ENCODE assay signal across 26 mouse cellular contexts in genomic region chr11:59814311-59814710, GRCm38 (mm10). TPM values are rescaled to one million over a fixed set of nuclear protein-coding genes. Genes with fewer than 3 reads are reported as not detected.
DNase-seq lines count a peak whose midpoint lies in the region; ATAC-seq and TF ChIP-seq lines count a peak whose summit lies in the region.
"Had no signal": no experiment of that assay in that cellular context is flagged by ENCODE, and none has a peak within 500 bp of the region (broad histone marks: within the 10 kb centered on the region; RNA-seq: fewer than 3 reads in every experiment).

No protein-coding gene starts in this region.

- no peaks in the 10 kb centered on the region for H3K9me3 ChIP-seq in lung, postnatal 0 days (ENCODE audit: low read length)
- H3K9me3 ChIP-seq in liver, postnatal 0 days (ENCODE audit: low read length) = no peaks in the 10 kb centered on the region
- H3K9me3 ChIP-seq in hindbrain, postnatal 0 days (ENCODE audit: low read length) = no peaks in the 10 kb centered on the region
- H3K9me3 ChIP-seq: embryonic facial prominence, embryonic 10.5 days; forebrain, embryonic 10.5 days; heart, embryonic 15.5 days; hindbrain, embryonic 13.5 days; intestine, embryonic 15.5 days had no signal

- no peak for TF ChIP-seq EP300 in lung, postnatal 0 days (IDR thresholded peaks at IDR 0.05)
- no peak for TF ChIP-seq EP300 in liver, postnatal 0 days (IDR thresholded peaks at IDR 0.05; ENCODE audit: low read depth)

- no peak for ATAC-seq in lung, postnatal 0 days
- ATAC-seq in liver, postnatal 0 days = no peak
- no peak for ATAC-seq in hindbrain, postnatal 0 days
- ATAC-seq: forebrain, embryonic 14.5 days; intestine, embryonic 15.5 days; Patski had no signal

- no peak overlapping the region for H3K4me3 ChIP-seq in gastrocnemius, adult 2 months
- no peak overlapping the region for H3K4me3 ChIP-seq in lung, postnatal 0 days (ENCODE audit: low read depth, low read length)
- no peak overlapping the region for H3K4me3 ChIP-seq in liver, postnatal 0 days (ENCODE audit: low read depth, low read length)
- no peak overlapping the region for H3K4me3 ChIP-seq in hindbrain, postnatal 0 days (ENCODE audit: low read length)
- H3K4me3 ChIP-seq: embryonic facial prominence, embryonic 10.5 days; erythroblast, embryonic 14.5 days; forebrain, embryonic 10.5 days; heart, adult 2 months; heart, embryonic 15.5 days; hindbrain, embryonic 13.5 days; intestine, embryonic 15.5 days had no signal

- no peak for TF ChIP-seq CTCF in gastrocnemius, adult 2 months (IDR thresholded peaks at IDR 0.05)
- TF ChIP-seq CTCF in lung, postnatal 0 days (IDR thresholded peaks at IDR 0.05) = no peak
- TF ChIP-seq CTCF in liver, postnatal 0 days (IDR thresholded peaks at IDR 0.05; ENCODE audit: low read depth) = no peak
- TF ChIP-seq CTCF in hindbrain, postnatal 0 days (IDR thresholded peaks at IDR 0.05; ENCODE audit: low read depth) = no peak

- DNase-seq in gastrocnemius, adult 2 months = no peak
- no peak for DNase-seq in gastrocnemius, postnatal 4 days (ENCODE audit: low spot score in 2 of 2)
- DNase-seq in lung, postnatal 0 days (ENCODE audit: low spot score) = peak; percentile 48
- DNase-seq in lung, postnatal 14 days = no peak
- peak; percentile 53 for DNase-seq in WW6 (ENCODE audit: low read depth, low spot score)
- no peak for DNase-seq in liver, postnatal 0 days
- no peak for DNase-seq in hindbrain, postnatal 0 days (ENCODE audit: low spot score)
- no peak for DNase-seq in layer of hippocampus, adult 8-10 months (ENCODE audit: low spot score in 2 of 2)
- DNase-seq: cerebellum, adult 11-12 months; cerebellum, adult 9-11 months; cerebellum, postnatal 36 days; gastrocnemius, postnatal 36 days; heart, adult 2 months; heart, postnatal 14 days; kidney, adult 18-20 months had no signal

- no peaks in the 10 kb centered on the region for H3K27me3 ChIP-seq in lung, postnatal 0 days (replicated peaks; ENCODE audit: insufficient read depth, low read length)
- H3K27me3 ChIP-seq in liver, postnatal 0 days (ENCODE audit: insufficient read depth, low read length) = no peaks in the 10 kb centered on the region
- H3K27me3 ChIP-seq in hindbrain, postnatal 0 days (ENCODE audit: insufficient read depth, low read length) = no peaks in the 10 kb centered on the region
- H3K27me3 ChIP-seq: CH12.LX; heart, embryonic 15.5 days; hindbrain, embryonic 13.5 days; intestine, embryonic 15.5 days; Patski had no signal

- H3K27ac ChIP-seq in gastrocnemius, adult 2 months = peak overlapping the region; percentile 35; the same call in 1 of the 2 replicates
- H3K27ac ChIP-seq in lung, postnatal 0 days (ENCODE audit: low read length) = no peak overlapping the region
- H3K27ac ChIP-seq in liver, postnatal 0 days (ENCODE audit: low read depth) = peak overlapping the region; percentile 71
- H3K27ac ChIP-seq in hindbrain, postnatal 0 days = no peak overlapping the region
- H3K27ac ChIP-seq: embryonic facial prominence, embryonic 10.5 days; forebrain, embryonic 10.5 days; heart, adult 2 months; heart, embryonic 15.5 days; hindbrain, embryonic 13.5 days; intestine, embryonic 15.5 days had no signal

- H3K36me3 ChIP-seq in lung, postnatal 0 days (ENCODE audit: insufficient read depth, low read length) = peaks cover 13% of the 10 kb centered on the region; the same call in 1 of the 2 replicates
- peaks cover 24% of the 10 kb centered on the region for H3K36me3 ChIP-seq in liver, postnatal 0 days (replicated peaks; ENCODE audit: insufficient read depth, low read length)
- peaks cover 24% of the 10 kb centered on the region for H3K36me3 ChIP-seq in hindbrain, postnatal 0 days (ENCODE audit: insufficient read depth, low read length)

- intact Hi-C loops in gastrocnemius, adult 2 months (cut with DNase I) = no loop called here

- no peak overlapping the region for H3K4me2 ChIP-seq in lung, postnatal 0 days (replicated peaks; ENCODE audit: low read depth, low read length)
- H3K4me2 ChIP-seq in liver, postnatal 0 days (ENCODE audit: low read depth, low read length) = no peak overlapping the region
- no peak overlapping the region for H3K4me2 ChIP-seq in hindbrain, postnatal 0 days (ENCODE audit: low read depth, low read length)
- H3K4me2 ChIP-seq: heart, embryonic 11.5 days; heart, embryonic 15.5 days; hindbrain, embryonic 13.5 days; intestine, embryonic 15.5 days had no signal

- H3K9ac ChIP-seq in lung, postnatal 0 days (replicated peaks; ENCODE audit: low read depth) = no peak overlapping the region
- H3K9ac ChIP-seq in liver, postnatal 0 days (replicated peaks) = no peak overlapping the region
- H3K9ac ChIP-seq in hindbrain, postnatal 0 days (replicated peaks; ENCODE audit: low read length) = no peak overlapping the region
- H3K9ac ChIP-seq: heart, embryonic 15.5 days; hindbrain, embryonic 13.5 days; intestine, embryonic 15.5 days had no signal

- no peaks in the 10 kb centered on the region for H3K4me1 ChIP-seq in lung, postnatal 0 days (ENCODE audit: insufficient read depth, low read depth, low read length)
- peaks cover 15% of the 10 kb centered on the region for H3K4me1 ChIP-seq in liver, postnatal 0 days (ENCODE audit: insufficient read depth)
- H3K4me1 ChIP-seq in hindbrain, postnatal 0 days (ENCODE audit: insufficient read depth, low read length) = no peaks in the 10 kb centered on the region

- 97% methylated on average over 1 of the region's 1 CpGs for WGBS in lung, postnatal 0 days
- 92% methylated on average over 1 of the region's 1 CpGs for WGBS in liver, postnatal 0 days (ENCODE audit: insufficient replicate concordance)
- 74% methylated on average over 1 of the region's 1 CpGs for WGBS in hindbrain, postnatal 0 days

RNA-seq across cellular contexts. Expression of gene Flcn, which starts 4.5 kb away (rescaled TPM):
- 10 to 100 TPM; 46.3 to 51.3 TPM for total RNA-seq in gastrocnemius, adult 2 months (2021)
- total RNA-seq in gastrocnemius, postnatal 4 days (2021) = 10 to 100 TPM; 28.2 to 28.8 TPM
- 55.8 and 57.4 TPM in 2 replicates for polyA plus RNA-seq in lung, postnatal 0 days (2015; fragmentation: Nextera tagmentation; extraction: Ambion mirVana)
- 11.3 and 13.9 TPM in 2 replicates for polyA plus RNA-seq in liver, postnatal 0 days (2015; fragmentation: Nextera tagmentation; extraction: Ambion mirVana)
- 42.8 and 43.5 TPM in 2 replicates for total RNA-seq in hindbrain, postnatal 0 days (2014; rRNA removed)
- polyA plus RNA-seq in hindbrain, postnatal 0 days (2015; fragmentation: Nextera tagmentation; extraction: Ambion mirVana) = 28.4 and 28.8 TPM in 2 replicates
- total RNA-seq in layer of hippocampus, adult 8-10 months (2022) = 10 to 100 TPM; 46.7 to 47.9 (median 47.2) TPM

RNA-seq across cellular contexts. Expression of gene Nt5m, which starts 24.9 kb away (rescaled TPM):
- total RNA-seq in gastrocnemius, adult 2 months (2021) = 10 to 100 TPM; 17.8 to 22.2 TPM
- 10 to 100 TPM; 18.8 to 22.6 TPM for total RNA-seq in gastrocnemius, postnatal 4 days (2021)
- 25.7 and 28.5 TPM in 2 replicates for polyA plus RNA-seq in lung, postnatal 0 days (2015; fragmentation: Nextera tagmentation; extraction: Ambion mirVana)
- 16.0 and 16.4 TPM in 2 replicates for polyA plus RNA-seq in liver, postnatal 0 days (2015; fragmentation: Nextera tagmentation; extraction: Ambion mirVana)
- total RNA-seq in hindbrain, postnatal 0 days (2014; rRNA removed) = 85.4 and 101 TPM in 2 replicates
- 88.4 and 89.1 TPM in 2 replicates for polyA plus RNA-seq in hindbrain, postnatal 0 days (2015; fragmentation: Nextera tagmentation; extraction: Ambion mirVana)
- 10 to 100 TPM; 44.6 to 62.9 (median 51.3) TPM for total RNA-seq in layer of hippocampus, adult 8-10 months (2022)

RNA-seq across cellular contexts. Expression of gene Cops3, which starts 25.3 kb away (rescaled TPM):
- 10 to 100 TPM; 84.8 to 89.9 TPM for total RNA-seq in gastrocnemius, adult 2 months (2021)
- total RNA-seq in gastrocnemius, postnatal 4 days (2021) = 10 to 100 TPM; 84.8 to 86.3 TPM
- 94.2 and 95.6 TPM in 2 replicates for polyA plus RNA-seq in lung, postnatal 0 days (2015; fragmentation: Nextera tagmentation; extraction: Ambion mirVana)
- polyA plus RNA-seq in liver, postnatal 0 days (2015; fragmentation: Nextera tagmentation; extraction: Ambion mirVana) = 58.0 and 60.5 TPM in 2 replicates
- 96.0 and 105 TPM in 2 replicates for total RNA-seq in hindbrain, postnatal 0 days (2014; rRNA removed)
- 153 and 158 TPM in 2 replicates for polyA plus RNA-seq in hindbrain, postnatal 0 days (2015; fragmentation: Nextera tagmentation; extraction: Ambion mirVana)
- total RNA-seq in layer of hippocampus, adult 8-10 months (2022) = 10 to 100 TPM; 71.8 to 82.2 (median 78.1) TPM

RNA-seq across cellular contexts. Expression of gene Pld6, which starts 26.9 kb away (rescaled TPM):
- not detected for total RNA-seq in gastrocnemius, adult 2 months (2021)
- under 1 TPM; 0.44 to 0.66 TPM for total RNA-seq in gastrocnemius, postnatal 4 days (2021)
- polyA plus RNA-seq in lung, postnatal 0 days (2015; fragmentation: Nextera tagmentation; extraction: Ambion mirVana) = 2.9 and 7.3 TPM in 2 replicates
- polyA plus RNA-seq in liver, postnatal 0 days (2015; fragmentation: Nextera tagmentation; extraction: Ambion mirVana) = 1.7 and 2.0 TPM in 2 replicates
- 10.9 and 16.0 TPM in 2 replicates for total RNA-seq in hindbrain, postnatal 0 days (2014; rRNA removed)
- 21.5 and 24.6 TPM in 2 replicates for polyA plus RNA-seq in hindbrain, postnatal 0 days (2015; fragmentation: Nextera tagmentation; extraction: Ambion mirVana)
- 1 to 10 TPM in 1 of 4 experiments, under 1 TPM in 2, not detected in 1; 0.49 to 1.5 (median 0.85) TPM for total RNA-seq in layer of hippocampus, adult 8-10 months (2022)
- total RNA-seq: CH12.LX; gastrocnemius, adult 8-10 months; gastrocnemius, postnatal 36 days had no signal
- polyA plus RNA-seq: erythroblast, embryonic 14.5 days had no signal

Comparison
In these comparisons a context has a peak if more than half of its experiments do, and no peak if none do; other contexts are left out.
1. DNase-seq: peak in lung, postnatal 0 days (single experiment) and WW6 (single experiment); none in gastrocnemius, adult 2 months (single experiment), gastrocnemius, postnatal 4 days (0 of 2), lung, postnatal 14 days (single experiment), liver, postnatal 0 days (single experiment), hindbrain, postnatal 0 days (single experiment) and layer of hippocampus, adult 8-10 months (0 of 2).
2. H3K27ac ChIP-seq: peak in gastrocnemius, adult 2 months (single experiment) and liver, postnatal 0 days (single experiment); none in lung, postnatal 0 days (single experiment) and hindbrain, postnatal 0 days (single experiment).